Mouse (Mus musculus) liver, embryonic 11.5 days (tissue): ENCODE data around the gene Rgs18. TPM values are rescaled to one million over a fixed set of nuclear protein-coding genes. Genes with fewer than 3 reads are reported as not detected.

Experiments used
- ATAC-seq: fragments of 200-750 bp; cut with Nextera tagmentation; replicated peaks from 2 replicates; pipeline ENCODE4 v1.8.0; 2017; ENCODE audit warnings: moderate number of reproducible peaks, mild to moderate bottlenecking, moderate TSS enrichment, moderate library complexity; ENCODE audit not compliant: low FRiP score
- DNase-seq: peaks from one replicate; pipeline ENCODE4 v3.0.0-alpha.2; 2017; ENCODE audit warnings: low spot score
- H3K27ac ChIP-seq: fragments of 300-500 bp; sonication (generic); 2 replicates; pipeline ENCODE4 v1.5.1; 2014; ENCODE audit warnings: mild to moderate bottlenecking, low read depth, low read length, control low read depth
- H3K27me3 ChIP-seq: fragments of 300-500 bp; sonication (generic); replicated peaks from 2 replicates; pipeline ENCODE4 v1.6.1; 2014; ENCODE audit warnings: low read length, mixed read lengths; ENCODE audit not compliant: control insufficient read depth, insufficient read depth
- H3K36me3 ChIP-seq: fragments of 300-500 bp; sonication (generic); 2 replicates; pipeline ENCODE4 v1.6.1; 2014; ENCODE audit warnings: mild to moderate bottlenecking, low read length, moderate library complexity, mixed read lengths; ENCODE audit not compliant: control insufficient read depth, insufficient read depth
- H3K4me1 ChIP-seq: fragments of 300-500 bp; sonication (generic); replicated peaks from 2 replicates; pipeline ENCODE4 v1.6.1; 2014; ENCODE audit warnings: low read length, mixed read lengths; ENCODE audit not compliant: control insufficient read depth, insufficient read depth
- H3K4me2 ChIP-seq: fragments of 300-500 bp; sonication (generic); 2 replicates; pipeline ENCODE4 v1.6.1; 2014; ENCODE audit warnings: mild to moderate bottlenecking, control low read depth, moderate library complexity
- H3K4me3 ChIP-seq: fragments of 300-500 bp; sonication (generic); 2 replicates; pipeline ENCODE4 v1.5.1; 2014; ENCODE audit warnings: low read depth, low read length, control low read depth
- H3K9ac ChIP-seq: fragments of 300-500 bp; sonication (generic); 2 replicates; pipeline ENCODE4 v1.6.1; 2014; ENCODE audit warnings: low read depth, low read length, control low read depth
- H3K9me3 ChIP-seq: fragments of 300-500 bp; sonication (generic); 2 replicates; pipeline ENCODE4 v1.6.1; 2016; ENCODE audit warnings: low read length, inconsistent platforms, mixed read lengths; ENCODE audit not compliant: control insufficient read depth
- WGBS: fragments of 180-500 bp; shearing (Covaris S2); extraction: QIAGEN DNeasy Blood & Tissue Kit; methylation state at CpG from one replicate; pipeline ENCODE4 v1.1.7; 2014; 5-methylcytosine and 5-hydroxymethylcytosine counted together
- polyA plus RNA-seq: library from polyadenylated mRNA; unstranded; fragments of >200 nt; fragmentation: Nextera tagmentation; extraction: Ambion mirVana; gene quantifications from 2 replicates; pipeline ENCODE4 v1.2.1, GENCODE M21; 2014

Gene Rgs18
- polyA plus RNA-seq: 33.3 and 36.0 TPM in 2 replicates

DNA sequence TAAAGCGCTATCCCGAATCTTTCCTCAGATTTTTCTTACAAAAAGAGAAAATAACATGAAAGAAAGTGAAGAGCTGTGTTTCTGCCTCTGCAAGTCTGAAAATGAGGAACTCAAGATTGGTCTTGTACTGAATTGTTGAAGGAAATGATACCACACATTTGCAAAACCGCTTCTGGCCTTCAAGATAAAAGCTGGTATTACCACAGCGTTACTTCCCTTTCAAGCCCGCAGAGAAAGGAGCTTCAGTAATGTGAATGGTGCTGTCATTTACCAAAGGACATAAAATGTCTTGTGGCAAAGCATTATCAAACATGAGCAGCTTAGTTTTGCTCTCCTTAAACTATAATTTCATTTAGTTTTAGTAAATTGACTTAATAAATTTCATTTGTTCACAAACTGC, at the start of gene Rgs18:
TSS of gene Rgs18 (minus strand) at position 105 of the 400 bp plus-strand sequence.
- DNase-seq (no peak), ATAC-seq (peak; percentile 90)
- H3K4me3 ChIP-seq: peak within 1 kb of the TSS; percentile 32
- no peaks in the 10 kb centered on the region for H3K9me3 ChIP-seq
- WGBS: 53% methylated on average over 5 of the region's 5 CpGs
- H3K27me3 ChIP-seq: no peaks in the 10 kb centered on the region
- peak within 1 kb of the TSS; percentile 64 for H3K27ac ChIP-seq
- H3K4me1 ChIP-seq: no peaks in the 10 kb centered on the region
- peak within 1 kb of the TSS; percentile 49 for H3K4me2 ChIP-seq
- no peaks in the 10 kb centered on the region for H3K36me3 ChIP-seq
- no peak within 1 kb of the TSS for H3K9ac ChIP-seq

DNA sequence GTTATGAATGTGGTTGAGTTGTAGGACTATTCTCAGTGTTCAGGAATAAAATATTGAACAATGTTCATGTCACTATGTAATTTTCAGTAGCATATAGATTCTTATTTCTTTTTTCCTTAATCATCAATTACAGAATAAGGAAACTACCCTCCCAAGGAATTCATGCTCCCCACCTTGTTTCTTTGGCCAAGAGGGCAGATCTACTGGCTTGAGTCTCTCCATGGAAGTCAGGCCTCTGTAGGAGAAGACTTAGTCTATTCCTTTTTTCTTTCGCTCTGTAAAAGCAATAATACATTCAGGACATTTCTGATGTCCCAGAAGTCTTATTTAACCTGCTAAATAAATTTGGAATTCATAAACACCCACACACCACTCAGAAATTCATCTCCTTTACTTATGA, 841 bp downstream of the Rgs18 start:
- no peaks in the 10 kb centered on the region for H3K9me3 ChIP-seq
- 51% methylated on average over 1 of the region's 1 CpGs for WGBS
- no peak overlapping the region for H3K4me3 ChIP-seq
- H3K4me1 ChIP-seq: no peaks in the 10 kb centered on the region
- H3K27me3 ChIP-seq: no peaks in the 10 kb centered on the region
- no peak for ATAC-seq
- no peak overlapping the region for H3K9ac ChIP-seq
- H3K4me2 ChIP-seq: peak overlapping the region; percentile 39; the same call in 1 of the 2 replicates
- H3K36me3 ChIP-seq: no peaks in the 10 kb centered on the region
- H3K27ac ChIP-seq: peak overlapping the region; percentile 26; the same call in 1 of the 2 replicates
- no peak for DNase-seq

DNA sequence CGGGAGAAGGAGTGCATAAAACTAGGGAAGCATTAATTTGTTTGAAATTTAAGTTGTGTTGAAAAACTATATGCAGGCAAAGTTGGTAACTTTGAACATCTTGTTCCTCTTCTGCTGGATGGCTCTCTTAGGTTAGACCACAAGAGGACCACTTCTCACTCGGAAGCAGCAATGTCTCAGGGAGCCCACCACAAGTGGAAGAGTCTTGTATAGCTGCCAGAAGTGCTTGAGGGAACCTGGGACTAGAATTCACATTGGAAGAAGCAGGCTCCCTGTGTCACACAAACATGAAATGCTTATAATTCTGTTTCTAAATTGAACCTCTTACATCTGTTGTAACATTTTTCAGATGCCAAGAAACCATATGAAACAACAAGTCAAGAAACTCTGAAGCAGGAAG, 9.0 kb downstream of the Rgs18 start:
- no peak overlapping the region for H3K4me3 ChIP-seq
- no peaks in the 10 kb centered on the region for H3K36me3 ChIP-seq
- no peak overlapping the region for H3K27ac ChIP-seq
- H3K27me3 ChIP-seq: no peaks in the 10 kb centered on the region
- ATAC-seq: no peak
- H3K4me1 ChIP-seq: no peaks in the 10 kb centered on the region
- H3K9me3 ChIP-seq: no peaks in the 10 kb centered on the region
- H3K9ac ChIP-seq: no peak overlapping the region
- no peak overlapping the region for H3K4me2 ChIP-seq
- DNase-seq: no peak
- WGBS: 41% methylated on average over 2 of the region's 2 CpGs

DNA sequence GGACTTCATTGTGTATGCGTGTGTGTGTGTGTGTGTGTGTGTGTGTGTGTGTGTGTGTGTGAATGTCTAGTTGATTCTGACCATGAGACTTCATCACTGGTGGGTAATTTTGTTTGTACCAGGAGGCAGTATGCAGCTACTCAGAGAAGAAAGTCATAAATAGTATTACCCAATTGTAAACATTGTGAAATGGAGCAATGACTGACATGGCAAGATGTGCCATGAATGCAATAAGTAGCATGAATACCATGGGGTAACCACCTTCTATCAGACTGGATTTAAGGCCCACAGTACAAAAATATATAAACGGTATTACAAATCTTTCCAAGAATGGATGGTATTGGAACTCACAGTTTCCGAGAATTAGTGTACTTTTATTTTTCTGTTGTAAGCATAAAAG, 14.4 kb downstream of the Rgs18 start:
- H3K4me2 ChIP-seq: no peak overlapping the region
- H3K9me3 ChIP-seq: no peaks in the 10 kb centered on the region
- ATAC-seq (no peak), DNase-seq (no peak)
- 89% methylated on average over 3 of the region's 3 CpGs for WGBS
- no peaks in the 10 kb centered on the region for H3K27me3 ChIP-seq
- H3K4me1 ChIP-seq: no peaks in the 10 kb centered on the region
- no peaks in the 10 kb centered on the region for H3K36me3 ChIP-seq
- no peak overlapping the region for H3K4me3 ChIP-seq
- H3K9ac ChIP-seq: no peak overlapping the region
- no peak overlapping the region for H3K27ac ChIP-seq

DNA sequence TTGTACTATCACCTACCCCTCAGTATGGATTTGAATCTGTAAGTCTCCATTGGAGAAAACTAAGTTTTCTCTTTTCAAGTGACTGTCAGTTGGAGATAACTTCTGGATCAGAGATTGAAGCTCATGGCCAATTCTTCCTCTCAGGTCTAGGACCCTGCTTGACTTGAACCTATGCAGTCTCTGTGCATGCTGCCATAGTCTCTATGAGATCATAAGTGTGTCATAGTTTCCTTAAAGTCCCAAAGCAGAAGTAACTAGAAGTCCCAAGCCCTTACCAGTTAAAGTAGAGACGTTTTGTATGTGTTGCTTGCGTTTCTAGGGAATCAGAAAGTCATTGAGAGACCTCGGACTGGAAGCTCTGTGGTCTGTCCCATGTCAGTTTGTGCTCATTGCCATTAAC, 24.5 kb downstream of the Rgs18 start:
- Histone ChIP-seq H3K9me3 (no peaks in the 10 kb centered on the region), H3K27me3 (no peaks in the 10 kb centered on the region), H3K4me1 (no peaks in the 10 kb centered on the region), H3K36me3 (no peaks in the 10 kb centered on the region), H3K27ac (no peak overlapping the region), H3K4me2 (no peak overlapping the region), H3K4me3 (no peak overlapping the region), H3K9ac (no peak overlapping the region)
- ATAC-seq: no peak
- DNase-seq: no peak
- WGBS: 73% methylated on average over 3 of the region's 3 CpGs

DNA sequence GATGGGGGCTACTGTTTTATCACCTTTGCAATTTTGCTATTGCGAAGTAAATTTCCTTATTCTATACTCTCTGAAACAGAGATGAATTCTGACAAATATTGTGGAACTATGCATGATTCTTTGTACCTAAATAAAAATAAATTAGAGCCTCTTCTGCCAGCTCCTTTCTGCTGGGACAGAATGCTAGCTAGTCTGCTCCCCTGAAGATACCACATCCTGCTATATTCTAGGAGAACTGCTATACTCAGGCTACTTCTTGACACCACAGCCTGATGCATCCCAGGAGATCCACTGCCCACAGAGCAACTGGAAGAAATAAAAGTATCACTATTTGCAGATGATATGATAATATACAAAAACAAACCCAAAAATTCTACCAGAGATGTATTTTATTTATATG, 29.1 kb downstream of the Rgs18 start:
- Histone ChIP-seq H3K36me3 (no peaks in the 10 kb centered on the region), H3K4me1 (no peaks in the 10 kb centered on the region), H3K27me3 (no peaks in the 10 kb centered on the region), H3K27ac (no peak overlapping the region), H3K9me3 (no peaks in the 10 kb centered on the region), H3K4me3 (no peak overlapping the region), H3K4me2 (no peak overlapping the region), H3K9ac (no peak overlapping the region)
- no peak for DNase-seq
- ATAC-seq: no peak
- WGBS: 83% methylated on average over 1 of the region's 1 CpGs

DNA sequence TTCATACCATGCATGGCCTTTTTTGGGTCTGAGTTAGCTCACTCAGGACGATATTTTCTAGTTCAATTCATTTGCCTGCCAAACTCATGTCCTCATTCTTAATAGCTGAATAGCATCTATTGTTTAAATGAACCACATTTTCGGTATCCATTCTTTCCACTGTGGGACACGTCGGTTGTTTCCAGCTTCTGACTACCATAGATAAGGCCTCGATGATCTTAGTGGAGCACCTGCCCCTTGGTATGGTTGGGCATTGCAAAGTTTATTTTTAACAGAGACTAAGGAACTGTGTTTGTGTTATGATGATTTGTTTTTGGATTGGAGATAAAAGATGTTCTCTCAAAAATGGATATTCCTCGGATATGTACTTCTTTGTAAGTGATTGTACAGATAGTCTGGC, 37.5 kb downstream of the Rgs18 start:
- H3K4me3 ChIP-seq: no peak overlapping the region
- 77% methylated on average over 6 of the region's 6 CpGs for WGBS
- H3K9me3 ChIP-seq: no peaks in the 10 kb centered on the region
- no peak; the same call in 1 of the 2 replicates for ATAC-seq
- no peaks in the 10 kb centered on the region for H3K27me3 ChIP-seq
- no peaks in the 10 kb centered on the region for H3K4me1 ChIP-seq
- H3K9ac ChIP-seq: no peak overlapping the region
- H3K4me2 ChIP-seq: no peak overlapping the region
- no peak overlapping the region for H3K27ac ChIP-seq
- H3K36me3 ChIP-seq: no peaks in the 10 kb centered on the region
- no peak for DNase-seq

DNA sequence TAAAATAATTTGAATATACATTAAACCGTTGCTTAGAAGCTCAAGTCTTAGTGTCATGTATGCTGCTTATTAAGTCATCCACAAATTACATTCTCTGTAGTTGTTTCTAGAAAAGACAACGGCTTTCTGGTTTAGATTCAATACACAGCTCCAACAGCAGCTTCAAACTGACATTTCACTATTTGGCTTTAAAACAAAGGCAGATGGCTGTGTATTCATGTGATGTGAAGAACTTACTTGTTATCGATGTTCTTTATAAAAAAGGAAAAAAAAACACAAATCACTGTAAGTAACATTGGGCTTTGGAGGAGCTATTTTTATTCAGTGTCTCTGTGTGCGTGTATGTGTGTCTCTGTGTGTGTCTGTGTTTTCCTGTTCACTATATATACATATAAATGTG, 54.5 kb downstream of the Rgs18 start:
- Histone ChIP-seq H3K36me3 (no peaks in the 10 kb centered on the region), H3K4me1 (no peaks in the 10 kb centered on the region), H3K27ac (no peak overlapping the region), H3K9me3 (no peaks in the 10 kb centered on the region), H3K9ac (no peak overlapping the region), H3K27me3 (no peaks in the 10 kb centered on the region), H3K4me3 (no peak overlapping the region), H3K4me2 (no peak overlapping the region)
- WGBS: 78% methylated on average over 4 of the region's 4 CpGs
- ATAC-seq: no peak
- no peak for DNase-seq

DNA sequence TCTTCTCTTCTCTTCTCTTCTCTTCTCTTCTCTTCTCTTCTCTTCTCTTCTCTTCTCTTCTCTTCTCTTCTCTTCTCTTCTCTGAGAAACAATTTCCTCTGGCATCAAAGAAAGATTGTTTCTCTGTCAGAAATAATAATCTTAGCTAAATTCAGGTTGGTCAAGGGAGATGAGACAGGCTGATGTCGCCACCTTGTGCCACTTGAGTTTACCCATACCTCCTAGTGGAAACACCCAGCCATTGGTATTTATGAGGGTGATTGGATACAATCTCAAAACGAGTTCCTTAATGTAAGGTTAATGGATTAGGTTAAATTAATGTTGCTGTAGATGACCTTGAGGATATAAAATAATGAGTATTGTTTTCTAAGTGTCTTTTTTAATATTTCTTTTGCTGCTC, 70.9 kb downstream of the Rgs18 start:
- Histone ChIP-seq H3K4me3 (no peak overlapping the region), H3K27me3 (no peaks in the 10 kb centered on the region), H3K9me3 (no peaks in the 10 kb centered on the region), H3K4me1 (no peaks in the 10 kb centered on the region), H3K9ac (no peak overlapping the region), H3K36me3 (no peaks in the 10 kb centered on the region), H3K4me2 (no peak overlapping the region), H3K27ac (no peak overlapping the region)
- WGBS: 44% methylated on average over 2 of the region's 2 CpGs
- DNase-seq (no peak), ATAC-seq (no peak)
